Mouse (Mus musculus) kidney, postnatal 0 days (tissue): ENCODE measurements at regions not wholly inside any gene's neighbourhood (a gene's known extent, or its start where the extent isn't known, plus 50 kb on each side); places are given as distances from the start of the nearest gene placed in this dataset.

ENCODE experiments used
- ATAC-seq: fragments of 200-750 bp; cut with Nextera tagmentation; replicated peaks from 2 replicates; pipeline ENCODE4 v1.8.0; 2017; ENCODE audit warnings: low read depth, moderate number of reproducible peaks, moderate TSS enrichment, moderate library complexity; ENCODE audit not compliant: low FRiP score
- DNase-seq: peaks from one replicate; pipeline ENCODE4 v3.0.0-alpha.2; 2016; ENCODE audit warnings: low spot score
- H3K27ac ChIP-seq: fragments of 300-500 bp; sonication (generic); 2 replicates; pipeline ENCODE4 v1.5.1; 2014; ENCODE audit warnings: mild to moderate bottlenecking
- H3K27me3 ChIP-seq: fragments of 300-500 bp; sonication (generic); 2 replicates; pipeline ENCODE4 v1.6.1; 2014; ENCODE audit warnings: low read length, mixed read lengths; ENCODE audit not compliant: insufficient read depth
- H3K36me3 ChIP-seq: fragments of 300-500 bp; sonication (generic); 2 replicates; pipeline ENCODE4 v1.6.1; 2014; ENCODE audit warnings: low read length, mixed read lengths; ENCODE audit not compliant: insufficient read depth
- H3K4me1 ChIP-seq: fragments of 300-500 bp; sonication (generic); replicated peaks from 2 replicates; pipeline ENCODE4 v1.6.1; 2014; ENCODE audit warnings: antibody characterized with exemption, low read length, mixed read lengths; ENCODE audit not compliant: insufficient read depth
- H3K4me2 ChIP-seq: fragments of 300-500 bp; sonication (generic); 2 replicates; pipeline ENCODE4 v1.6.1; 2014; ENCODE audit warnings: mild to moderate bottlenecking, low read length, moderate library complexity, mixed read lengths
- H3K4me3 ChIP-seq: fragments of 300-500 bp; sonication (generic); replicated peaks from 2 replicates; pipeline ENCODE4 v1.5.1; 2014; ENCODE audit warnings: low read depth, low read length
- H3K9ac ChIP-seq: fragments of 300-500 bp; sonication (generic); 2 replicates; pipeline ENCODE4 v1.6.1; 2014; ENCODE audit warnings: low read depth, low read length
- H3K9me3 ChIP-seq: fragments of 300-500 bp; sonication (generic); replicated peaks from 2 replicates; pipeline ENCODE4 v1.6.1; 2016; ENCODE audit warnings: low read length, inconsistent platforms, mixed read lengths
- CTCF ChIP-seq: IDR thresholded peaks from 2 replicates; pipeline ENCODE4 v1.5.1; 2016; ENCODE audit warnings: antibody characterized with exemption, low read depth, mild to moderate bottlenecking, moderate library complexity
- WGBS: fragments of 180-500 bp; shearing (Covaris S2); extraction: QIAGEN DNeasy Blood & Tissue Kit; methylation state at CpG from one replicate; pipeline ENCODE4 v1.1.7; 2014; 5-methylcytosine and 5-hydroxymethylcytosine counted together

GRCm38 (mm10) chr10:96735146-96735545 lies 118.3 kb downstream of the Btg1 start:
- Histone ChIP-seq H3K27ac (no peak overlapping the region), H3K27me3 (no peaks in the 10 kb centered on the region), H3K4me3 (no peak overlapping the region), H3K9me3 (no peaks in the 10 kb centered on the region), H3K4me2 (no peak overlapping the region), H3K36me3 (no peaks in the 10 kb centered on the region), H3K4me1 (no peaks in the 10 kb centered on the region), H3K9ac (no peak overlapping the region)
- TF ChIP-seq CTCF = no peak
- ATAC-seq (no peak), DNase-seq (no peak)
- 92% methylated on average over 11 of the region's 11 CpGs for WGBS

DNA sequence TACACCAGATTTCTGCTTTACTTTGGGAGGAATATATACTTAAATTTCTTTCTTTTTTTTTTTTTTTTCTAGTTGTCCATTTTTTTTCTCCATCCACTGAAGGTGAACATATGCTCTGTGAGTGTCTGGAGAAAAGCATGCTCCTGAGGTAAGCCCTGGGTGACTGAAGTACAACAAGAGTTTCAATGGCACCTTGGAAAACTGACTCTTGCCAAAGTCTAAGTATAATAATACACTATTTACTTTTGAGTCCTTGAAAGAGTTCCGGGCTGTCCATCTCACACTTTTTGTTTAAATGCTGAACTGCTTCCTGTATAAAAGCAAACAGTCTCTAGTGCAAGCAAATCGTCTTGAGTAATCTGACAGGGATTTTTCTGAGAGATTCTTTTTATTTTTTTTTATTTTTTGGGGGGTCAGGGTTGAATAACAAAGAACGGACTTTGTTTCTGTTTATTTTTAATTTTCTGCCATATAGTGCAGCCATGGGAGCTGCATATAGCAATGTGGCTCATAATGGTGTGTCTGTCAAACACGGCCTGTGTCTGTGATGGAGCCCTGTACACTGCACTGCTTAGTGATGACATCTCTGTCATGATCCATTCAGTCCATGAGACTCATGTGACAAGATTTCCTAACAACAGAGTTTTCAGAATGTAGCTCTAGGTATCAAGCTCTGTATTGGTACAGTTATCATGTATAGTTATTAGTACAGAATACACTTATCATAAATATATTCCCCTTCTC lies 119.3 kb downstream of the Btg1 start:
- 66% methylated on average over 4 of the region's 4 CpGs for WGBS
- Histone ChIP-seq H3K4me3 (no peak overlapping the region), H3K4me2 (no peak overlapping the region), H3K27me3 (no peaks in the 10 kb centered on the region), H3K9me3 (no peaks in the 10 kb centered on the region), H3K27ac (no peak overlapping the region), H3K9ac (no peak overlapping the region), H3K36me3 (no peaks in the 10 kb centered on the region), H3K4me1 (no peaks in the 10 kb centered on the region)
- TF ChIP-seq CTCF = no peak
- DNase-seq = no peak
- no peak for ATAC-seq

DNA sequence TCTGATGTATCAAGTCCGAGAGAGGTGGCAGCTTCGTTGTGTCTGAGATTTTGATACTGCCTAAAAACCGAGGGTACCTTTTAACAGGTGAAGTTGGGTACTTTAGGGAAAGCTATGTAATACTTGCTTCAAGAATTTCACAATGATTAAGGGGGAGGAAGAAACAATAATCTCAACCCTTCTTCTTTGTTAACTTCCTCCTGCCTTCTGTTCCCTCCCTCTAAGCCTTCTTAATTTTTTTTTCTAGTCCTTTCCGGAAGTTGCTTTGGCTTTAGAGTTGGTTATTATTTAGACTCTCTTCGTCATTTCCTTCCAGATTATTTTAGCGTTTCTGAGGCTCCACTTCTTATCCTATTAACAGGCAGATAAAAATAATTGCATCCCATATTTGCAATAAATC lies 121.2 kb downstream of the Btg1 start:
- no peak overlapping the region for H3K4me3 ChIP-seq
- no peak overlapping the region for H3K4me2 ChIP-seq
- ATAC-seq (no peak), DNase-seq (no peak)
- TF ChIP-seq CTCF = no peak
- WGBS = 79% methylated on average over 6 of the region's 6 CpGs
- H3K9me3 ChIP-seq = no peaks in the 10 kb centered on the region
- no peaks in the 10 kb centered on the region for H3K36me3 ChIP-seq
- no peaks in the 10 kb centered on the region for H3K4me1 ChIP-seq
- no peaks in the 10 kb centered on the region for H3K27me3 ChIP-seq
- H3K27ac ChIP-seq = no peak overlapping the region
- H3K9ac ChIP-seq = no peak overlapping the region

DNA sequence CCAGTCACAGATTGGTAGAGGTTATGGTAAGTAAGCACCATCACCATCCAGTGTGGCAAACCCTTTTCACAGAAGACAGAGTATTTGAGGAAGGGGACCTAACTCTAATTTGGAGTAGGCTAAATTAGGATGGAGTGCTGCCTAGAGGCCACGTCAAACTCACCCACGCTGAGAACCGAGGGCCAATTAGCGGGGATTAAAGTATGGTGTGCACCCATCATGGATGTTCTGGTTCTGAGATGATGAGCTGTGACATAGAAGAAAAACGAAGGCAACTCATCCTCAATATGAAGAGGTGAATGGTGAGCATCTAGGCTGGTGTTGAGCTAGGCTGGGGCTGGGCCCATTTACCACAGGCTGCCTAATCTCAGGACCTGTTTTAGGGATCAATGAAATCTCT lies 121.8 kb downstream of the Btg1 start:
- no peaks in the 10 kb centered on the region for H3K9me3 ChIP-seq
- TF ChIP-seq CTCF = no peak
- H3K27me3 ChIP-seq = no peaks in the 10 kb centered on the region
- no peak overlapping the region for H3K4me2 ChIP-seq
- DNase-seq = no peak
- no peaks in the 10 kb centered on the region for H3K36me3 ChIP-seq
- H3K4me3 ChIP-seq = no peak overlapping the region
- H3K9ac ChIP-seq = no peak overlapping the region
- H3K4me1 ChIP-seq = no peaks in the 10 kb centered on the region
- no peak overlapping the region for H3K27ac ChIP-seq
- no peak for ATAC-seq
- WGBS = 93% methylated on average over 5 of the region's 5 CpGs

DNA sequence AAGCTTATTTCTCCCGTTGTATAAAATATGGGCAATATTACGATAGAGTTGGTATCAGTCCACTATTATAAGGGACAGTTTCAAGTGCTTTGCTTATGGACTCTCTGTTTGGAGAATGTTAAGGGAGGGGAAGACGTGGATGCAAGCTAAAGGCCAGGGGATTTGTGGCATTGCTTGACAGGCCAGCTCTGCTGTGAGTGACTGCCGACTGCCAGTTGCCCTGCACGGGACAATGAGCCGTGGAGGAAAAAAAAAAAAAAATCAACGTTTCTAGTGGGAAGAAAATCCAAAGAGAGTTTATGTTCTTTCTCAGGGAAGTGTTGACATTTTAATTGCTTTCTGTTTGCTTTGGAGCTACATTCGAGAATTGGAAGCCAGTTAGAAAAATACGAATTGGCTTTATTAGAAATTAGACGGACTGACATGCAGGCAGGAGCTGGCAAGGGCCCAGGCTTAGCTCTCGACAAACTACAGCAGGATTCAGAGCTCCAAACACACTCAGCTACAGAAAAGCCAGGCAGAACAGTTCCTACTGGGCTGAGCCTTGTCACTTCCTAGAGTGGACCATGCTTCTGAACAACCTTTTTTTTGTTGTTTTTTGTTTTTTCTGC lies 127.5 kb downstream of the Btg1 start:
- TF ChIP-seq CTCF = no peak
- H3K9me3 ChIP-seq = no peaks in the 10 kb centered on the region
- H3K4me2 ChIP-seq = peak overlapping the region; percentile 31; the same call in 1 of the 2 replicates
- H3K27ac ChIP-seq = no peak overlapping the region
- no peak overlapping the region for H3K9ac ChIP-seq
- H3K36me3 ChIP-seq = no peaks in the 10 kb centered on the region
- H3K27me3 ChIP-seq = no peaks in the 10 kb centered on the region
- DNase-seq (peak; percentile 91), ATAC-seq (no peak)
- H3K4me3 ChIP-seq = no peak overlapping the region
- peaks cover 6% of the 10 kb centered on the region; the same call in 1 of the 2 replicates for H3K4me1 ChIP-seq
- 15% methylated on average over 11 of the region's 11 CpGs for WGBS

DNA sequence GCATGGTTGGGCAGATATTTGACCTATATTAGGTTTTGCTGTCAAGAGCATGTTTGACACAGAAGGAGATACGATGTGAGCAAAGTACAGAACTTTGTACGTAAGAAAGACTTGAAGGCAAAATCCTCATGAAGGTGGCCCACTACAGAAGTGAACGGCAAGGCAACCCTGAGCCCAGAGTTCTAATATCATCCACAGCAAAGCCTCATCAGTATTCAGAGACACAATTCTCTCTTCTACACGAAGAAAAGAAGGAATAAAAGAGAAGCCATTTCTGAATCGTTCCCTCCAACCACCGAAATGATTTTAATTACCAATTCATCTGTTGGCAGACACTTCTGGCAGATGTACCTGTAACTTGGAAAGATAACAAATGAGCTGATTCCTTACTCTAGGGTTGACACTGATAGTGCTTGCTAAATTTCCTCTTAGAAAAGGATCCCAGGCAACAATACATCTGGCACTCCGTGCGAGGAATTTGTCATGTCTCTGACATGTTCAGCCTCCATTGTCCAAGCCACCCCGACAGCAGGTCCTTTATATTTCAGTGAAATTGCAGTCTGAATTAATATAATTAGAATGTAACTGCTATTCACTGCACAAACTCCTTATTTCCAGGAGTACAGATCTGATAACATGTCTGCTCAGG lies 130.3 kb downstream of the Btg1 start:
- DNase-seq (no peak), ATAC-seq (no peak)
- H3K36me3 ChIP-seq = no peaks in the 10 kb centered on the region
- no peak overlapping the region for H3K9ac ChIP-seq
- WGBS = 91% methylated on average over 9 of the region's 9 CpGs
- H3K27me3 ChIP-seq = no peaks in the 10 kb centered on the region
- no peak for TF ChIP-seq CTCF
- no peak overlapping the region for H3K4me2 ChIP-seq
- no peak overlapping the region for H3K27ac ChIP-seq
- H3K4me3 ChIP-seq = no peak overlapping the region
- H3K4me1 ChIP-seq = peaks cover 6% of the 10 kb centered on the region; the same call in 1 of the 2 replicates
- no peaks in the 10 kb centered on the region for H3K9me3 ChIP-seq
